Mouse (Mus musculus) layer of hippocampus, postnatal 10 days (tissue): Measurements from ENCODE around the gene Hcar1. TPM values are rescaled to one million over a fixed set of nuclear protein-coding genes. Genes with fewer than 3 reads are reported as not detected.

ENCODE experiments used
- DNase-seq, 2 experiments: peaks; one replicate each; pipeline ENCODE4 v3.0.0; 2021; ENCODE audit warnings: low spot score in 2 of 2
- total RNA-seq, 2 experiments: library from RNA; stranded (reverse); gene quantifications; 2 replicates each; pipeline ENCODE4 v1.2.3; 2021

Hcar1 gene
- total RNA-seq, 2 experiments from 2014 or later: 0.66 to 0.85 TPM

DNA sequence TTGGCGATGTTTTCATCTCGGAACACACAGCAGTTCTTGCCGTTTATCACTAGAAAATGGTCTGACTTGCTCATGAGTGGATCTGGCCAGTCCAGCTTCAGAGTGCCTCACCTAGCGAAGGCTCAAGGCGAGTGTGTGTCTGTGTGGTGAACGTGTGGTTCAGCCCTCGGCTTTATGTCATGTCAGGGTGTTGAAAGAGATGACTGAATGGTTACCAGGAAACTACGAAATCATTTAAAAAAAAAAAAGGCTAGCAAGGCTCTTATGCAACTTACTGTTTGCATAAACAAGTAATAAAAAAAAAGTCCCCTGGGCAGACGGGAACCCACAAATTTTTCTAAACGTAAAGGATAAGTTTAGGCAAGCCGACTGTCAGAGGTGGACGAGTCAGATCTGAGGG lies 14.5 kb downstream of the Hcar1 start, which contains the start of gene Hcar2:
TSS of gene Hcar2 (minus strand) at position 135 of the 400 bp plus-strand sequence.
- DNase-seq: no peak

DNA sequence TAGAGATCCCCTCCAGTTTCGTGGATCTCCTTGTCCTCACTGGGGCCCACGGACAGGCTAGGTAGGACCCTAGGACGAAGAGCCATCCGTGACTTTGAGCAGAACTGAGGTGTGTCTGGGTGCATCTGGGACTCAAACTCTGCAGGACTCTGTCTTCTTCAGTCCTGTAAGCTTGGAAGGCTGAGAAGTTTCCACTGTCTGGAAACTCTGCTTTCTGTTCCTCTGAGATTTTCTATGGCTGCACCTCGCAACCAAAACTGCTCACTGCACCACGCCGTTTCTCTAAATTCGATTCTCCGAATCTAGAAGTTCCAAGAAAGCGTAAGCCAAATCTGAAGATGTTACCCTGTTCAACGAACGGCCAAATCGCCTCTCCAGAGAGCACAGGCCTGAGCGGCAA lies 15.9 kb downstream of the Hcar1 start:
- DNase-seq: no peak

GRCm38 (mm10) chr5:123862374-123863350 lies 17.2 kb downstream of the Hcar1 start:
- no peak for DNase-seq

DNA sequence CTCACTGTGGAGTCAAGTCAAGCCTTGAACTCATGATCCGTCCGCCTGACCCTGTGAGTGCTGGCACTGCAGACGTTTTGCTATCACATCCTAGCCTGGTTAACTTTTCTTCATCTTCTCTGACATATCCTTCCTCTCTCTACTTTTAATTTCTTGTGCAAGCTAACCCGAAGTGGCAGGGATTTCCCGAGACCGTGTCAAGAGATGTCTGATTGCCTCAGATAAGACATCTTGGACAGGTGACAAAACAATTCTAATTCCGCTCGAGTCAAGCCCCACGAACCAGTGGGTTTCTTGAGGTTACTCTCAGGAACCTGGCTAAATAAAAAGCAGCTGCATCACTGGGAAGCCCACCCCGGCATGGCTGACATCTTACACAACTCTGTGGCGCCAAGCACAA lies 21.0 kb downstream of the Hcar1 start:
- no peak for DNase-seq

DNA sequence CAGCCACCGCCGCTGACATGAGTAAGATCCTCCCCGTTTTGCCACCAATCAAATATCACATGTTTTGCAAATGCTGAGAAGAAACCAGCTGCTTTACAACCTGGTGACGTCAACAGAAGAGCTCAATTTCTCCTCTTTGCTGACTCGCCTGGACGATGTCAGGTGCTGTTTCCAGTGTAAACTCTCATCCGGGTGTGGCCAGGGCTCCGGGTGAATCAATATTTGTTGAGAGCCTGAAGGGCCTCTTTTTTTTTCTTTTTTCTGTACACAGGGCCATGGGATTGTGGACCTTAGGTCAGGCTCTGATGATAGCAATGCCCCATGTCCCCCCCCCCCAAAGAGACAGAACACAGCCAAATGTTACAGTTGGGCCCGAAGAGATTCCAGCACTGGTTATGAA lies 25.3 kb downstream of the Hcar1 start:
- DNase-seq: no peak

DNA sequence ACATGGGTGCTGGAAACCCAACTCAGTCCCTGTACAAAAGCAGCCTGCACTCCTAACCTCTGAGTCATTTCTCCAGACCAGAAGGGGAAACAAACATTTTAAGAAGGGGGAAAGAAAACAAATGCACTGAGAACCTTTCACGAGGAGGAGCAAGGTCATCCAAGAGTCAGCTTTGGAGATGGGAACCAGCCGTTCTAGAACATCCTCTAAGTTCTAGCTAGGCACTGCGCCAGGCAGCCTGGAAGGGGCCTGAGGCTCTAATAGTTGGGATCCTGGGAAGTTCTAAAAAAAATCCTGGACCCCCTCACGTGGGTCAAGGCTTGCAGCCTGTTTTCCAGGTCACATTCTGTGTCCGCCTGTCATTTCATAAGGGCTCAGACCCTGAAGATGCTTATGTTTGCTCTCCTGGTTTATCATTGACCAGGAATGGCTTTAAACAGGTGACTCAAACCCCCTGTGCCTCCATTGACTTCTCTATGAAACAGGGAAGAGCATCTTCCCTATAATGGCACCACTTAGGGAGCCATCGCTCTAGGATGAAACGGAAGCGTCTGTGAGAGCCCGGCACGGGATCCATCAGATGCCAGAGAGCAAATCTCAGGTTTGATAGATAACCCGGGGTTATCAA lies 25.8 kb downstream of the Hcar1 start:
- DNase-seq: no peak

DNA sequence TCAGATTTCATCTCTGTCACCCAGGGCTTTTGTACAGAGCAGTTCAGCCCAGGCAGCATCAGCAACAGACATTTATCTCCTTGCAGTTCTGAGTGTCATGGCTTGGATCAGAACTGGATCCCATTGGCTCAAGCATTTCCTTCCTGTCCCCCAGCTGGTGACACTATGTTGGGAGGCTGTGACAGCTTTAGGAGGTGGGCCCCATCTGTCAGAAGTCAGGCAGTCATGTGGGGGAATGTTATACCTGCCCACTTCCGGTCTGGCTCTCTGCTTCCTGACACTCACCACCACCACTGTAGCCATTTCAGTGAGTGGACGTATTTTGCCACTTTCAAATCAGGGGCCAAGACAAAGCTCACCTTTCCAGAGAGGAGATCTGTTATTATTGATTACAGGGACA lies 28.4 kb downstream of the Hcar1 start:
- DNase-seq: no peak

GRCm38 (mm10) chr5:123844316-123844715 lies 35.5 kb downstream of the Hcar1 start:
- DNase-seq: no peak

GRCm38 (mm10) chr5:123843816-123844215 lies 36.0 kb downstream of the Hcar1 start:
- no peak for DNase-seq

DNA sequence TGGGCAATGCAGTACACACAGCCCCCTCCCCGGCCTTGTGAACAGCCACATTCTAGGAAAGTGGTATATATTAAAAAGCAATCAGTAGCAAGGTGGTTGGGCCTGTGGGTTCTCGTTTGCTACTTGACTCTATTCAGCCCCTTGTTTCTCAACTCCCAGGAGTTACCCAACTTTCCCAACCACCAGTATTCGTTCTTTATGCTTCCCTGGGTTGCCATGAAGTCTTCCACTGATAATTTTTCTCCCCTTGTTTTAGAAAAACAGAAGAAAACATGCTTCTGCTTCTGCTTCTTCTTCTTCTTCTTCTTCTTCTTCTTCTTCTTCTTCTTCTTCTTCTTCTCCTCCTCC lies 36.9 kb downstream of the Hcar1 start:
- DNase-seq: no peak

DNA sequence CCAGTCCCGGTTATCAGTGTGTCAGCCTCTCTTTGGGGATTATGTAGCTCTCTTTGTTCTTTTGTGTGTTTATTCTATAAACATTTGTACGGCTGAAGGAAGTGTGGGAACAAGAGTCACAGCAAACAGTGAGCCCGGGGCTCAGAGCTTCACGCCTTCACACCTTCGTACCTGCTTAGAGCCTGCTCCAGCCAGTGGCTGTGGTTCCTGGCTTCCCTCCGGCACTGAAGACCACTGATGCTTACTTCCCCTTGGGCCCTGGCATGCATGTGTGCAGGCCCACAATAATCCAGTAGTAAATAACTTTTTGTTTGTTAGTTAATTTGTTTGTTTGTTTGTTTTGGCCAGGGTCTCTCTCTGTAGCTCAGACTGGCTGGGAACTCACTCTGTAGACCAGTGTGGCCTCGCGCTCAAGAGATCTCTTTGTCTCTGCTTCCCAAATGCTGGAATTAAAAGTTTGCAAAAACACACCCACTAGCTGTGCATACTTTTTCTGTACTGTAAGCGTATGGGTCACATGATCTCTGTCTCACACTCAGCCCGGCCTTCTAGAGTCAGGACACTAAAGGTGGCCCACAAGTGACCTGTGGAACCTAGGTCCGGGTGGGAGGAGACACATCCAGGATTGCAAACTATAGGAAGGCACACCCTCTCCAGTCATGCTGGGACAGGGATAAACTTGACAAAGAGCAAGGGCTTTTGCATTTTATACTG lies 37.4 kb downstream of the Hcar1 start:
- no peak for DNase-seq

GRCm38 (mm10) chr5:123837371-123837770 lies 42.4 kb downstream of the Hcar1 start:
- DNase-seq: no peak

DNA sequence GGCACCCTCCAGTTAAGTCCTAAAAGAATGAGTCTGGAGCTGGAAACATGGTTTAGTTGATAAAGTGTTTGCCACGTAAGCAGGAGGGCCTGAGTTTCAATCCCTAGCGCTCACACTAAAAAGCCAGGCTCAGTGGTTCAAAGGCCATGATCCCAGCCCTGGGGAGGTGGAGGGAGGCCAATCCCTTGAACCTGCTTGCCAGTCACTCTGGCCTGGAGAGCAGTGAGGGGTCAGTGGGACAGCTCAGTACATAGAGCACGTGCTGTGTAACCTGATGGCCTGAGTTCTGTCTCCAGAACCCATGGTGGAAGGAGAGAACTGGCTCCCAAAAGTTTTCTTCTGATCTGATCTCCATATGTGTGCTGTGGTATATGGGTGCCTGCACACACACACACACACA lies 45.0 kb downstream of the Hcar1 start:
- DNase-seq: no peak

GRCm38 (mm10) chr5:123832309-123832708 lies 47.5 kb downstream of the Hcar1 start:
- DNase-seq: no peak

DNA sequence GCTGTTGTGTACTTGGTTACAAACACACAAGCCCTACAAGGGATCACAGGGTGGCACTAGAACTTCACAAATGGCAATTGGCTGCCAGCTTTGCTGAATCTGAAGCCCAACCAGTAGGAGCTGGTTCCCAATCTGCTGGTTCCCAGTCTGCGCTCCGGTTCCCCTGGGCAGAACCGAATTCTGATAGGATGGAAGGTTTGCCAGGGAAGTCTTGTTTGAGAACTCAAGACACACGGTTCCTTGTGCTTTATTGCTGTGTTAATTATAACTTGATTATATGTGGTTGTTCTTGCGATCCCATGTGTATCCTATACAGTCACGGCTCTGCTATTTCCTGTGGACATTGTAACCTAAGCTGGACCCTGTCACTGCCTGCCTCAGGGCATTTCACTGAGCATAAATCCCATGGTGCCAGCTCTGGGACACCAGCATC lies 52.1 kb downstream of the Hcar1 start:
- peak; percentile 46 to 64 for DNase-seq

Other genes with a start within 250 kb of the Hcar1 start
- 100 to 1,000 TPM; 119 to 121 TPM for gene Clip1, start 195.4 kb downstream of the Hcar1 start, total RNA-seq
- gene Zcchc8, start 158.9 kb downstream of the Hcar1 start, total RNA-seq: 10 to 100 TPM; 50.5 to 50.7 TPM
- gene Rsrc2, start 130.6 kb downstream of the Hcar1 start, total RNA-seq: 10 to 100 TPM; 97.3 to 98.7 TPM
- 1 to 10 TPM; 4.5 to 4.9 TPM for gene Kntc1, start 130.3 kb downstream of the Hcar1 start, total RNA-seq
- gene Hcar2, start 14.5 kb downstream of the Hcar1 start, total RNA-seq: not detected
- gene Denr, start 27.2 kb upstream of the Hcar1 start, total RNA-seq: 10 to 100 TPM; 70.7 to 76.0 TPM
- 1 to 10 TPM; 1.3 to 1.6 TPM for gene Gm43518, start 47.4 kb upstream of the Hcar1 start, total RNA-seq
- 1 to 10 TPM; 2.9 to 3.3 TPM for gene Ccdc62, start 50.7 kb upstream of the Hcar1 start, total RNA-seq
- gene Hip1r, start 93.6 kb upstream of the Hcar1 start, total RNA-seq: 10 to 100 TPM; 63.7 to 70.1 TPM
- gene Vps37b, start 152.2 kb upstream of the Hcar1 start, total RNA-seq: 10 to 100 TPM; 38.4 to 41.6 TPM
- 10 to 100 TPM; 30.6 to 32.0 TPM for gene Abcb9, start 215.8 kb upstream of the Hcar1 start, total RNA-seq
- 10 to 100 TPM; 30.8 to 37.0 TPM for gene Ogfod2, start 232.3 kb upstream of the Hcar1 start, total RNA-seq
- gene Arl6ip4, start 236.1 kb upstream of the Hcar1 start, total RNA-seq: 10 to 100 TPM; 54.3 to 60.0 TPM